Mouse (Mus musculus) liver, embryonic 12.5 days (tissue): ENCODE data around the gene Ing4. TPM values are rescaled to one million over a fixed set of nuclear protein-coding genes. Genes with fewer than 3 reads are reported as not detected.
"Not testable (repeated sequence)": the region's sequence is repeated elsewhere in the genome, so short reads cannot be mapped to it uniquely, and the experiment has no call there.

Source experiments
- ATAC-seq: fragments of 200-750 bp; cut with Nextera tagmentation; 2 replicates; pipeline ENCODE4 v1.8.0; 2017; ENCODE audit warnings: moderate number of reproducible peaks, mild to moderate bottlenecking, moderate library complexity
- H3K27ac ChIP-seq: fragments of 300-500 bp; sonication (generic); 2 replicates; pipeline ENCODE4 v1.5.1; 2016; ENCODE audit warnings: mild to moderate bottlenecking
- H3K27me3 ChIP-seq: fragments of 300-500 bp; sonication (generic); replicated peaks from 2 replicates; pipeline ENCODE4 v1.6.1; 2016; ENCODE audit warnings: mild to moderate bottlenecking, moderate library complexity
- H3K36me3 ChIP-seq: fragments of 300-500 bp; sonication (generic); 2 replicates; pipeline ENCODE4 v1.6.1; 2016; ENCODE audit warnings: mild to moderate bottlenecking, moderate library complexity
- H3K4me1 ChIP-seq: fragments of 300-500 bp; sonication (generic); 2 replicates; pipeline ENCODE4 v1.6.1; 2016
- H3K4me2 ChIP-seq: fragments of 300-500 bp; sonication (generic); 2 replicates; pipeline ENCODE4 v1.6.1; 2016; ENCODE audit warnings: mild to moderate bottlenecking, moderate library complexity
- H3K4me3 ChIP-seq: fragments of 300-500 bp; sonication (generic); 2 replicates; pipeline ENCODE4 v1.5.1; 2016; ENCODE audit warnings: mild to moderate bottlenecking, moderate library complexity
- H3K9ac ChIP-seq: fragments of 300-500 bp; sonication (generic); 2 replicates; pipeline ENCODE4 v1.6.1; 2016; ENCODE audit warnings: mild to moderate bottlenecking, moderate library complexity
- H3K9me3 ChIP-seq: fragments of 300-500 bp; sonication (generic); replicated peaks from 2 replicates; pipeline ENCODE4 v1.6.1; 2016; ENCODE audit warnings: mild to moderate bottlenecking, moderate library complexity
- WGBS: fragments of 180-500 bp; shearing (Covaris S2); methylation state at CpG from one replicate; pipeline ENCODE4 v1.1.7; 2016; ENCODE audit not compliant: insufficient replicate concordance; 5-methylcytosine and 5-hydroxymethylcytosine counted together
- polyA plus RNA-seq: library from polyadenylated mRNA; unstranded; fragments of >200 nt; fragmentation: Nextera tagmentation; extraction: Ambion mirVana; gene quantifications from 2 replicates; pipeline ENCODE4 v1.2.1, GENCODE M21; 2016

Ing4 gene
- polyA plus RNA-seq, 1 experiment from 2014 or later, result 34.6 TPM

DNA sequence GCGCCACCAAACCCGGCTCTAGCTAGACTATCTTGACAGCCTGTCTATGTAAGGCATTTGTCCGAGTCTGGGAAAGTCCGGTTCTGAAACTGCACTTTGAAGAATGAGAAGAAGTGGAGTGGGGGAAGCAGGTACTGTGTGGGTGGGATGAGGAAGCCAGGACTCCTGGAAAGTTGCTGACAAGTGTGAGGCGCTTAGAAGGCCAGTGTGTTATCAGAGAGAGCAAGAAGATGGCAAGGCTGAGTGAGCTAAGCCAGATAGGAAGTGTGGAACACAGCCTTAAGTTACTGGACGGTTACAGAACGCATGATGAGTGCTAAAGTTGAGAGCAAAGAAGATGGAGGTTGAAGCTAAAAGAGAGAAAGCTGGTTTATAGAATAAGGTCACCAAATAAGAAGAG lies 2.5 kb downstream of the Ing4 start:
- peak; percentile 28; the same call in 1 of the 2 replicates for ATAC-seq
- H3K9ac ChIP-seq, result 0 out of 2 replicates have a peak overlapping the region, but pooled peaks have one; percentile 1
- peak overlapping the region; percentile 70 for H3K27ac ChIP-seq
- H3K27me3 ChIP-seq, result no peaks in the 10 kb centered on the region
- peak overlapping the region; percentile 21 for H3K4me2 ChIP-seq
- H3K9me3 ChIP-seq, result no peaks in the 10 kb centered on the region
- peaks cover 47% of the 10 kb centered on the region for H3K36me3 ChIP-seq
- no peak overlapping the region for H3K4me3 ChIP-seq
- WGBS, result 61% methylated on average over 7 of the region's 7 CpGs
- peaks cover 38% of the 10 kb centered on the region for H3K4me1 ChIP-seq

DNA sequence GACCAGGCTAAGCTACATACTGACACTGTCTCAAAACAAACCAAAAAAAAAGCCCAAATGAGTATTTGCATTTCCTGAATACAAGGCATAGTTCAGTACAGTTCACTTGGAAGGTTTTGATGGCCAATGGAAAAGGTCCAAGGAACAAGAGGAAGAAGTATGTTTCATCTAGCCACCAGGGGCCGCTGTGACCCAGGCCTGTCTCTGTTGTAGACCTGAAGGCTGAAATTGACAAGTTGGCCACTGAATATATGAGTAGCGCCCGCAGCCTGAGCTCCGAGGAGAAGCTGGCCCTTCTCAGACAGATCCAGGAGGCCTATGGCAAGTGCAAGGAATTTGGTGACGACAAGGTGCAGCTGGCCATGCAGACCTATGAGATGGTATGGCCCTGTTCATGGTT lies 7.1 kb downstream of the Ing4 start:
- Histone ChIP-seq H3K9me3 (no peaks in the 10 kb centered on the region), H3K4me1 (peaks cover 22% of the 10 kb centered on the region), H3K4me2 (no peak overlapping the region), H3K4me3 (no peak overlapping the region), H3K27ac (no peak overlapping the region), H3K36me3 (peaks cover 76% of the 10 kb centered on the region), H3K9ac (no peak overlapping the region), H3K27me3 (no peaks in the 10 kb centered on the region)
- WGBS, result 39% methylated on average over 5 of the region's 5 CpGs
- ATAC-seq, result 0 out of 2 replicates have a peak, but pooled peaks have one; percentile 14

DNA sequence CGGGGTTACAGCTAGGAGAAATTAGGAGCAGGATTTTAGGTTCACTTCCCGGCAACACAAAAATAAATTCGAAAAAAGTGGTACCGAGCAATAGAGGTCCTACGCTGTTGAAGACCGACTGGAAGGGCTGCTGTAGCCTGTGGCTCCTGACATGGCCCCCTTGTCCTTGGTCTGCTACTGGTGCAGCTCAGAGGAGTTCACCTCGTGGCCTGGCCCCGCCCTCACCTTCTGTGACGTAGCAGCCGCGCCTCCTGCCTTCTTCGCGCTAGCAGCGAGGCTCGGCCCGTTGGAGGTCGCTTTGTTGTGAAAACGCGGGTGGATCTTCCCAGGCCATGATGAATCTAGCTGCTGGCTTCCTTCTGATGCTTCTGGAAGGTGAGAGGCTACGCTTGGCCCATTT lies 10.1 kb downstream of the Ing4 start, which contains the start of gene Acrbp:
Gene Acrbp (plus strand): TSS at position 12 of the 400 bp plus-strand sequence.
- ATAC-seq, result no peak; the same call in 1 of the 2 replicates
- Histone ChIP-seq H3K4me1 (peaks cover 14% of the 10 kb centered on the region), H3K27me3 (no peaks in the 10 kb centered on the region), H3K9ac (no peak within 1 kb of the TSS), H3K9me3 (no peaks in the 10 kb centered on the region), H3K4me2 (peak within 1 kb of the TSS; percentile 36), H3K4me3 (no peak within 1 kb of the TSS), H3K36me3 (peaks cover 74% of the 10 kb centered on the region), H3K27ac (no peak within 1 kb of the TSS)
- WGBS, result 37% methylated on average over 20 of the region's 20 CpGs

DNA sequence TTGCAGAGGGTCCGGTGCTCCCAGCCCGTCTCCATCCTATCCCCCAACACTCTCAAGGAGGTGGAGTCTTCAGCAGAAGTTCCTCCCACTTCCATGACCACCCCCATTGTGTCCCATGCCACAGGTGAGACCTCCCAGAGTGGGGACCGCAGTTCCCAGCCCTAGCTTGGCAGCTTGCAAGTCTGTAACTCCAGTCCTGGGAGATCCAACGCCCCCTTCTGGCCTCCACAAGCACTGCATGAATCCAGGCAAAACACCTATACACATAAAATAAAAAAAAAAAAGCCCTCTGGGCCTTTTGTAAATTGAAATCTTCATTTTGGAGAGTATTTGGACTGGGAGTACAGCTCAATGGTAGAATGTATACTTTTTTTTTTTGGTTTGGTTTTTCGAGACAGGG lies 11.7 kb downstream of the Ing4 start:
- Histone ChIP-seq H3K4me3 (no peak overlapping the region), H3K27ac (no peak overlapping the region), H3K36me3 (peaks cover 61% of the 10 kb centered on the region), H3K9me3 (no peaks in the 10 kb centered on the region), H3K27me3 (no peaks in the 10 kb centered on the region), H3K9ac (no peak overlapping the region), H3K4me1 (peaks cover 14% of the 10 kb centered on the region), H3K4me2 (no peak overlapping the region)
- 66% methylated on average over 5 of the region's 5 CpGs for WGBS
- no peak for ATAC-seq

DNA sequence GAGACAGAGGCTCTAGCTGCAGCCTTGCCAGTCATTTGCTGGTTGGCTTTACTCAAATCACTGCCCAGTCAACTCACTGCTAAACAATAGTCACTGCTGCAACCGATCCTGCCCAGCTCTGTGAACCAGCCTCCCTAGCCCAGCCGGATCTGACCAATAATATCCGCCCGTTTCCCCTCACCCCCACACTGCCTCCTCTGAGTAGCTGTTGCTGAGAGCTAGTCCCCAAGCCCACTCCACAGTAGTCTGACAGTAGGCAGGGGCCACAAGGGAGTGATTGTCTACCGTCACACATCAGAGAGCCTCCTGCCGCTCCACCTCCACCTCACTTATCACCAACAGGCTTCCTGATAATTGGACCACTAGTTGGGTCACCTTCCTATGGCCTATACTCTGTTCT lies 21.9 kb downstream of the Ing4 start:
- H3K27ac ChIP-seq, result no peak overlapping the region
- H3K9me3 ChIP-seq, result no peaks in the 10 kb centered on the region
- H3K36me3 ChIP-seq, result no peaks in the 10 kb centered on the region
- no peak overlapping the region for H3K4me3 ChIP-seq
- peaks cover 20% of the 10 kb centered on the region for H3K27me3 ChIP-seq
- no peak overlapping the region; the same call in 1 of the 2 replicates for H3K4me2 ChIP-seq
- peak; percentile 16 for ATAC-seq
- peaks cover 46% of the 10 kb centered on the region for H3K4me1 ChIP-seq
- 19% methylated on average over 6 of the region's 6 CpGs for WGBS
- peak overlapping the region; percentile 13 for H3K9ac ChIP-seq

DNA sequence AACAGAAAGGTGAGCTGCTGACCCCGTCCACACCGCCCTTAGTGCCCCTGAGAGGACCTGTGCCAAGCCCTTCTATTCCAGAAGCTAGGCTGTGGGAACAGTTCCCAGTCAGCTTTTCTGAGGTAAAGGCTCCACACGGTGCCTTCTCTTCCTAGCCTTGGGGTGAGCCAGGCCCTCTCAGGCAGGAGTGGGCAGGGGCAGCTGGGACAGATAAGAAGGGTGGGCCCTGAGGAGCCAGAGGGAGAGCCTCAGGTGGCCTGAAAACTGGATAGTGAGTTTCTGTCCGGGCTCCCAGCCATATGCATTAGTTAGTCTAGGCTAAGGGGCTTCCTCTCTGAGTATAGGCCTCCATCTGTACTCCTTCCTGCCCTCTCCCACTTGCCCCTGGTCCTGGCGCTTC lies 23.0 kb downstream of the Ing4 start:
- H3K4me2 ChIP-seq, result peak overlapping the region; percentile 37
- H3K36me3 ChIP-seq, result no peaks in the 10 kb centered on the region
- H3K4me1 ChIP-seq, result peaks cover 53% of the 10 kb centered on the region

DNA sequence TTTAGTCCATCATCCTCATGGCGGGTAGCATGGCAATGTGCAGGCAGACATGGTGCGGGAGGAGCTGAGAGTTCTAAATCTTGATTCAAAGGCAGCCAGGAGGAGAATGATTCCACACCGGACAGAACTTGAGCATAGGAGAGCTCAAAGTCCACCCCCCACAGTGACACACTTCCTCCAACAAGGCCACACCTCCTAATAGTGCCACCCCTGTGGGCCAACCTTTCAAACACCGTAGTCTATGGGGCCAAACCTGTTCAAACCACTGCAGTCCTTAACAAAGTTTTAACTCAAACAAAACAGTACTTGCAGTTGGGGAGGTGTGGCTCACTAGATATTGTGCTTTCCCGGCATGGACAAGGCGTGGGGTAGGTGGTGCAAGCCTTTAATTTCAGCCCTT lies 24.3 kb downstream of the Ing4 start:
- H3K4me3 ChIP-seq, result no peak overlapping the region
- H3K9me3 ChIP-seq, result no peaks in the 10 kb centered on the region
- no peaks in the 10 kb centered on the region for H3K36me3 ChIP-seq
- H3K9ac ChIP-seq, result no peak overlapping the region
- peaks cover 45% of the 10 kb centered on the region for H3K4me1 ChIP-seq
- WGBS, result 73% methylated on average over 6 of the region's 6 CpGs
- H3K4me2 ChIP-seq, result no peak overlapping the region
- no peak overlapping the region for H3K27ac ChIP-seq
- no peak for ATAC-seq
- peaks cover 16% of the 10 kb centered on the region for H3K27me3 ChIP-seq

More for the DNA sequence above, 23.0 kb downstream of the Ing4 start:
- peaks cover 20% of the 10 kb centered on the region for H3K27me3 ChIP-seq
- peak; percentile 75 for ATAC-seq
- peak overlapping the region; percentile 15; the same call in 1 of the 2 replicates for H3K27ac ChIP-seq
- peak overlapping the region; percentile 35; the same call in 1 of the 2 replicates for H3K9ac ChIP-seq
- 54% methylated on average over 5 of the region's 5 CpGs for WGBS
- no peak overlapping the region for H3K4me3 ChIP-seq
- H3K9me3 ChIP-seq, result no peaks in the 10 kb centered on the region

DNA sequence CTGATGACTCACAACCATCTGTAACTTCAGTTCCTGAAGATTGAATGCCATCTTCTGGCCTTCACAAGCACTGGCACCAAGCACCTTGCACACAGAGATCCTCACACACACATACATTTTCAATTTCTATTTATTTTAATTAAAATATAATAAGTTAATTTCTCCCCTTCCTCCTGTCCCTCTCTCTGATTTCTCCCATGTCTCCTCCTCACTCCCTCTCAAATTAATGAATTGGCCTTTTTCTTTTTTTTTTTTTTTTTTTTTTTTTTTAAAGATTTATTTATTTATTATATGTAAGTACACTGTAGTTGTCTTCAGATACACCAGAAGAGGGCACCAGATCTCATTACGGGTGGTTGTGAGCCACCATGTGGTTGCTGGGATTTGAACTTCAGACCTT lies 25.7 kb downstream of the Ing4 start:
- H3K9me3 ChIP-seq, H3K4me3 ChIP-seq, ATAC-seq, H3K9ac ChIP-seq, H3K4me2 ChIP-seq, H3K27ac ChIP-seq, H3K36me3 ChIP-seq: not testable (repeated sequence)
- H3K4me1 ChIP-seq, result peaks cover 50% of the 10 kb centered on the region
- H3K27me3 ChIP-seq, result peaks cover 16% of the 10 kb centered on the region
- WGBS, result 29% methylated on average over 1 of the region's 1 CpGs

DNA sequence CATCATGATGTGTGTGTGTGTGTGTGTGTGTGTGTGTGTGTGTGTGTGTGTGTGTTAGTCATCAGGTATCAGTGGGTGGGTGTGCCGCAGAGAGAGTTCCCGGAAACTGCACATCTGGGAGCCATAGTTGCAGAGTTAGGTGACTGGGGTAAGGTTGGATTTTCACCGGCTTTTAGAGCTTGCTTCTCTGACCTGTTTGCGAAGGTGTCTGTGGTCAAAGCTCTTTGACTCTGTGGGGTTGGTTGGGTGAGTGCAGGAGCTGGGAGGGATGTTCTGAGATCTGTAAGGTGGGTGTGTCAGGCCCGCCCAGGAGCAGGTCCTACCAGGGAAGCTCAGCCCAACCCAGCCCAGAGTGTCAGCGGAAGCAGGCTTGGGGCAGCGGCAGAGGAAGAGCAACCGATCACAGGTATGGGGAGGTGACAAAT lies 28.0 kb downstream of the Ing4 start, which contains the start of gene Lpar5:
Gene Lpar5 (plus strand): TSS at position 350 of the 425 bp plus-strand sequence.
- 41% methylated on average over 8 of the region's 8 CpGs for WGBS
- no peaks in the 10 kb centered on the region for H3K36me3 ChIP-seq
- no peaks in the 10 kb centered on the region; the same call in 1 of the 2 replicates for H3K27me3 ChIP-seq
- peaks cover 58% of the 10 kb centered on the region for H3K4me1 ChIP-seq
- no peaks in the 10 kb centered on the region for H3K9me3 ChIP-seq
- no peak within 1 kb of the TSS for H3K27ac ChIP-seq
- no peak for ATAC-seq
- peak within 1 kb of the TSS; percentile 39 for H3K4me2 ChIP-seq
- H3K4me3 ChIP-seq, result no peak within 1 kb of the TSS
- peak within 1 kb of the TSS; percentile 35; the same call in 1 of the 2 replicates for H3K9ac ChIP-seq

DNA sequence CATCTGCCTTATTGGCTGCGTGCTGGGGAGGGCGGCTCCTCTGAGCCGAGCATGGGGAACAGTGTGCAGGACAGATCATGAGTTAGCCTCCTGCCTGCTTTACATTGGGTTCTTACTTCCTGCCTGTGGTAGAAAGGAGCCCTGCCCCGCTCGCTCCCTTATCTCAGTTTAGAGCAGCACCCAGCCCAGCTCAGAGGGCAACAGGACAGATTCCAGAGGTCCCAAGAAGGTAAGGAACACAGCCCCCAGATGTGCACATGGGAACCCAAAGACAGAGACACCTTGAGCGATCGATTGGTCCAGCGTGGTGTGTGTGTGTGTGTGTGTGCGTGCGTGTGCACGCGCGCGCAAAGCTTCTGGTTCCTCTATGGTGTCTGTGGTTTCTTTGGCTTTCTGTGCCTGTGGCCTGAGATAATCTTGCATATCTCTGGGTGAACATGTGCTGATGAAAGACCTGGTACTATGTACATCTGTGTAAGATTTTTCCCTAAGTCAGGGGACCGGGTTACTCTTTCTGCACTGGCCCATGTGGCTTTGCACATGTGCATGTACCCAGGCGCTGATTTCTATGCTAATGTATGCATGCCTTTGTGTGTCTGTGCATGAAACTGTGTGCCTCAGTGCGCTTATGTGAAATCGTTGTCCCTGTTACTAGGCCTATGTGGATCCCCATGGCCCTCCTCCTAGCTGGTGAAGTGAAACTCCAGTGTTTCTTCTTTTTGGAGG lies 31.8 kb downstream of the Ing4 start:
- peak overlapping the region; percentile 73 for H3K4me2 ChIP-seq
- peak overlapping the region; percentile 13 for H3K9ac ChIP-seq
- H3K9me3 ChIP-seq, result no peaks in the 10 kb centered on the region
- ATAC-seq, result peak; percentile 95
- no peaks in the 10 kb centered on the region for H3K36me3 ChIP-seq
- WGBS, result 14% methylated on average over 18 of the region's 18 CpGs
- H3K27ac ChIP-seq, result peak overlapping the region; percentile 83
- H3K27me3 ChIP-seq, result no peaks in the 10 kb centered on the region; the same call in 1 of the 2 replicates
- H3K4me1 ChIP-seq, result peaks cover 43% of the 10 kb centered on the region
- peak overlapping the region; percentile 40 for H3K4me3 ChIP-seq

DNA sequence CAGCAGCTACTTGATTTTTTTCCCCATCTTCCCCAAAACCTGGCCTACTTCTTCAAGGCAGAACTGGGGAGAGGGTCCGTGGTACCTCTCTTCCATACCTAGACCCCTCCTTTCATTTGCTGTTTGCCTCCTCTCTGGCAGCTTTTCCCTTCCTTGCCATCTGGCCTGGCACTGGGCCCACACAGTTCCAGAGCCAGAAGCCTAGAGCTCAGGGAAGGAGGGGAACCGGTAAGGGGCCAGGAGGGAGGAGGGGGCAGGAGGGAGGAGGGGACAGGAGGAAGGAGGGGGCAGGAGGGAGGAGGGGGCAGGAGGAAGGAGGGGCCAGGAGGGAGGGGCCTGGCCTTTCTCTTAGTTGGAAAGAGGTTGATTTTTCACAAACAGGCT lies 32.3 kb downstream of the Ing4 start:
- H3K36me3 ChIP-seq, result no peaks in the 10 kb centered on the region
- peak overlapping the region; percentile 83 for H3K27ac ChIP-seq
- peak overlapping the region; percentile 13 for H3K9ac ChIP-seq
- H3K4me3 ChIP-seq, result peak overlapping the region; percentile 40
- H3K27me3 ChIP-seq, result no peaks in the 10 kb centered on the region; the same call in 1 of the 2 replicates
- 18% methylated on average over 2 of the region's 2 CpGs for WGBS
- no peaks in the 10 kb centered on the region for H3K9me3 ChIP-seq
- peak overlapping the region; percentile 73 for H3K4me2 ChIP-seq
- no peak for ATAC-seq
- H3K4me1 ChIP-seq, result peaks cover 43% of the 10 kb centered on the region

DNA sequence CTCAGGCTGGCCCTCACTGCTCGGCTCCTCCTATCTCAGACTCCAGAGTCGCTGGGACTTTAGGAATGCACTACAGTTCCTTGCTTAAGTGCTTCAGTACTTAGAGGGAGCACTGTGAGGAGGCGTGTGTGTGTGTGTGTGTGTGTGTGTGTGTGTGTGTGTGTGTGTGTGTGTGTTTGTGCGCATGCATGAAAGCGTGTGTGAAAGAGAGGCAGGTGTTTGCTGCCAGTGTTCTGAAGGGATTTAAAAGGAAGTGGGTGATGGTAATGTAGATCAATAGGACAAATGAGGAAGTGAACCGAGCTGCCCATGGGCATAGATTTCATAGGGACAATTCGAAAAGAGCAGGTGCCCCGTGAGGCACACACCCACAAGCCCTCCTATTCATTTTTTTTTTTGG lies 34.3 kb downstream of the Ing4 start:
- WGBS, result 46% methylated on average over 8 of the region's 8 CpGs
- Histone ChIP-seq H3K36me3 (no peaks in the 10 kb centered on the region), H3K27me3 (0 out of 2 replicates have a peak, but pooled peaks cover 4% of the 10 kb centered on the region), H3K4me2 (no peak overlapping the region), H3K9me3 (no peaks in the 10 kb centered on the region), H3K4me1 (peaks cover 31% of the 10 kb centered on the region), H3K27ac (no peak overlapping the region), H3K9ac (no peak overlapping the region), H3K4me3 (no peak overlapping the region)
- no peak for ATAC-seq
